Mouse (Mus musculus): ENCODE measurements around the gene Ramp1. TPM values are rescaled to one million over a fixed set of nuclear protein-coding genes. Genes with fewer than 3 reads are reported as not detected.
A peak's percentile ranks its signal among the peaks of the same experiment; 100 is the strongest.

The Ramp1 gene
- polyA plus RNA-seq, 1 experiment from 2014 or later = 1.5 TPM

DNA sequence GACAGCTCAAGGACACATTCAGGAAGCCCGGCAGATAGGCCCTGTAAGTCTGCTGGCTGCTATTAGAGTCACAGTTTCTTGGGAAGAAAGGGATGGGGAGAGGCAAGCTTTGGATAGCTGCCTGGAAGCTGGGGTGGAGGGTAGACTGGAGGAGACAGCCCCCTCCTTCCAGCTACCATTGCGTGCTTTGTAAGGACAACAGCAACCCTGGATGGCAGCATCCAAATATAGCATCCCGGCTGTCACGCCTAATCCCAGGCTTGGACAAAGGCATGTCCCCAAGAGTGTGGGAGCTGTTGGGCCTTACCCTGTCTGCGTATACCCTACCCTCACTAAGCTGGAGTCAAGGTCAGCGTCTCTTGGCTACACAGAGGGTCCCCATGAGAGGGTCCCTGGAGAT lies 29.7 kb downstream of the Ramp1 start:
- WGBS (ENCODE audit: missing documents) = 97% methylated on average over 6 of the region's 6 CpGs
- H3K79me2 ChIP-seq (ENCODE audit: inconsistent target) = no peaks in the 10 kb centered on the region
- H3K27ac ChIP-seq = no peak overlapping the region
- no peaks in the 10 kb centered on the region for H3K36me3 ChIP-seq (ENCODE audit: inconsistent target)
- no peak overlapping the region for H3K4me3 ChIP-seq (ENCODE audit: inconsistent target)

- Histone ChIP-seq H3K27ac (no peak overlapping the region), H3K36me3 (ENCODE audit: inconsistent target) (no peaks in the 10 kb centered on the region), H3K4me3 (ENCODE audit: inconsistent target) (no peak overlapping the region), H3K79me2 (ENCODE audit: inconsistent target) (no peaks in the 10 kb centered on the region)
- 83% methylated on average over 6 of the region's 6 CpGs for WGBS (ENCODE audit: missing documents)
Observed at GRCm38 (mm10) chr1:91209785-91210184, 30.2 kb downstream of the Ramp1 start.

- no peak overlapping the region for H3K27ac ChIP-seq
- no peaks in the 10 kb centered on the region for H3K79me2 ChIP-seq (ENCODE audit: inconsistent target)
- H3K4me3 ChIP-seq (ENCODE audit: inconsistent target) = no peak overlapping the region
- no peaks in the 10 kb centered on the region for H3K36me3 ChIP-seq (ENCODE audit: inconsistent target)
- WGBS (ENCODE audit: missing documents) = 82% methylated on average over 1 of the region's 1 CpGs
Observed at GRCm38 (mm10) chr1:91211099-91211498, 31.5 kb downstream of the Ramp1 start.

GRCm38 (mm10) chr1:91211591-91212008 lies 32.0 kb downstream of the Ramp1 start:
- WGBS (ENCODE audit: missing documents) = 89% methylated on average over 7 of the region's 7 CpGs
- H3K79me2 ChIP-seq (ENCODE audit: inconsistent target) = no peaks in the 10 kb centered on the region
- no peak overlapping the region for H3K27ac ChIP-seq
- H3K4me3 ChIP-seq (ENCODE audit: inconsistent target) = no peak overlapping the region
- H3K36me3 ChIP-seq (ENCODE audit: inconsistent target) = no peaks in the 10 kb centered on the region

GRCm38 (mm10) chr1:91215264-91215663 lies 35.6 kb downstream of the Ramp1 start:
- Histone ChIP-seq H3K27ac (no peak overlapping the region), H3K36me3 (ENCODE audit: inconsistent target) (no peaks in the 10 kb centered on the region), H3K4me3 (ENCODE audit: inconsistent target) (no peak overlapping the region), H3K79me2 (ENCODE audit: inconsistent target) (no peaks in the 10 kb centered on the region)
- WGBS (ENCODE audit: missing documents) = 100% methylated on average over 1 of the region's 1 CpGs

- H3K79me2 ChIP-seq (ENCODE audit: inconsistent target) = no peaks in the 10 kb centered on the region
- no peak overlapping the region for H3K4me3 ChIP-seq (ENCODE audit: inconsistent target)
- H3K27ac ChIP-seq = no peak overlapping the region
- 0% methylated on average over 1 of the region's 1 CpGs for WGBS (ENCODE audit: missing documents)
- H3K36me3 ChIP-seq (ENCODE audit: inconsistent target) = no peaks in the 10 kb centered on the region
Observed at GRCm38 (mm10) chr1:91215981-91216380, 36.4 kb downstream of the Ramp1 start.

GRCm38 (mm10) chr1:91216504-91217267 lies 37.1 kb downstream of the Ramp1 start:
- no peak overlapping the region for H3K27ac ChIP-seq
- no peak overlapping the region for H3K4me3 ChIP-seq (ENCODE audit: inconsistent target)
- WGBS (ENCODE audit: missing documents) = 18% methylated on average over 10 of the region's 10 CpGs
- H3K36me3 ChIP-seq (ENCODE audit: inconsistent target) = no peaks in the 10 kb centered on the region
- H3K79me2 ChIP-seq (ENCODE audit: inconsistent target) = no peaks in the 10 kb centered on the region

DNA sequence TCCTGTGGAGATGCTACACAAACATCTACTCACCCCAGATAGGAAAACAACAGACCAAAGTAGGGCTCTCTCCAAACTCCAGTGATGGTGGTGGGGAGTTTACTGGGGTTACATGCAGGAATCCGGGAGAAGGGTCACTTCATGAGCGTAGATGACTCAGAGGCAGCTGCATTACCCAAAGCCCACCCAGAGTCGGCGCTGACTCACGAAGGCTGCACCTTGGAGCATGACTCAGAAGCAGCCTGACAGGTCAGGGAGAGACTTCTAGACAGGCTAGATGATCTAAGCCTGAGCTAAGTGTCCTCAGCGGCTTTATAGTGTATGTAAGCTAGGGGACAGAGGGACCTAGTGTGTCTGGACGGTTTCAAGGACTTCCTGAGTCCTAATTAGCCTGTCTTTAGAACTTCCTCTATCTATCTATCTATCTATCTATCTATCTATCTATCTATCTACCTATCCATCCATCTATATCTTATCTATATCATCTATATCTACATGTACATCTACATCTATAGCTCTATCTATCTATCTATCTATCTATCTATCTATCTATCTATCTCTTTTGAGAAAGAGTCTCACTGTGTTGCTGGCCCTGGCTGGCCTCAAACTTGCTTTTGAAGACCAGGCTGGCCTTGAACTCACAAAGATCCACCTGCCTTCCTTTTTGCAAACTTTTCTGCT lies 40.2 kb downstream of the Ramp1 start:
- no peaks in the 10 kb centered on the region for H3K36me3 ChIP-seq (ENCODE audit: inconsistent target)
- no peaks in the 10 kb centered on the region for H3K79me2 ChIP-seq (ENCODE audit: inconsistent target)
- no peak overlapping the region for H3K4me3 ChIP-seq (ENCODE audit: inconsistent target)
- WGBS (ENCODE audit: missing documents) = 90% methylated on average over 7 of the region's 7 CpGs
- no peak overlapping the region for H3K27ac ChIP-seq

- no peaks in the 10 kb centered on the region for H3K79me2 ChIP-seq (ENCODE audit: inconsistent target)
- WGBS (ENCODE audit: missing documents) = 69% methylated on average over 3 of the region's 3 CpGs
- no peaks in the 10 kb centered on the region for H3K36me3 ChIP-seq (ENCODE audit: inconsistent target)
- no peak overlapping the region for H3K4me3 ChIP-seq (ENCODE audit: inconsistent target)
- no peak overlapping the region for H3K27ac ChIP-seq
Observed at GRCm38 (mm10) chr1:91220322-91220672, 40.7 kb downstream of the Ramp1 start.

DNA sequence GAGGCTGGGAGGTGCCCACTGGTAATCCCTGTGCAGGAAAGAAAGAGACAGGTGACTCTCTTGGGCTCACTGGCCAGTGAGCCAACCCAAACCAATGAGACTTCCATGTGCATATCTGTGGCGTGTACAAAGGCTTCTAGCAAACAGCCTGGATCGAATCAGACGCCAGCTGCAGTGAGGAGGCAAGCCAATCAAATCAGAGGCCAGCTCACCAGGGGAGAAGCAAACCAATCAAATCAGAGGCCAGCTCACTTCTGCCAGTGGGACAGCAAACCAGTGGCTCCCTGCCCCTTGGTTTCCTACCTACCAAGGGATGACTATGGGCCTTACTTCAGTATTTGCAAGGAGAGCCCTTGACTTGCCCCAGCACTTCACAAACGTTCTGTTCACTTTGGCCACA lies 46.9 kb downstream of the Ramp1 start:
- WGBS (ENCODE audit: missing documents) = 80% methylated on average over 4 of the region's 4 CpGs

GRCm38 (mm10) chr1:91227381-91228054 lies 47.9 kb downstream of the Ramp1 start:
- 84% methylated on average over 13 of the region's 15 CpGs for WGBS (ENCODE audit: missing documents)
- no peaks in the 10 kb centered on the region for H3K36me3 ChIP-seq (ENCODE audit: inconsistent target)
- H3K79me2 ChIP-seq (ENCODE audit: inconsistent target) = no peaks in the 10 kb centered on the region
- H3K4me3 ChIP-seq (ENCODE audit: inconsistent target) = no peak overlapping the region
- no peak overlapping the region for H3K27ac ChIP-seq

More for the DNA sequence above, 46.9 kb downstream of the Ramp1 start:
- Histone ChIP-seq H3K4me3 (ENCODE audit: inconsistent target) (no peak overlapping the region), H3K27ac (no peak overlapping the region), H3K79me2 (ENCODE audit: inconsistent target) (no peaks in the 10 kb centered on the region), H3K36me3 (ENCODE audit: inconsistent target) (no peaks in the 10 kb centered on the region)

- Histone ChIP-seq H3K4me3 (ENCODE audit: inconsistent target) (no peak overlapping the region), H3K79me2 (ENCODE audit: inconsistent target) (no peaks in the 10 kb centered on the region), H3K36me3 (ENCODE audit: inconsistent target) (no peaks in the 10 kb centered on the region), H3K27ac (no peak overlapping the region)
- WGBS (ENCODE audit: missing documents) = 17% methylated on average over 6 of the region's 6 CpGs
Observed at GRCm38 (mm10) chr1:91231142-91231541, 51.5 kb downstream of the Ramp1 start.

DNA sequence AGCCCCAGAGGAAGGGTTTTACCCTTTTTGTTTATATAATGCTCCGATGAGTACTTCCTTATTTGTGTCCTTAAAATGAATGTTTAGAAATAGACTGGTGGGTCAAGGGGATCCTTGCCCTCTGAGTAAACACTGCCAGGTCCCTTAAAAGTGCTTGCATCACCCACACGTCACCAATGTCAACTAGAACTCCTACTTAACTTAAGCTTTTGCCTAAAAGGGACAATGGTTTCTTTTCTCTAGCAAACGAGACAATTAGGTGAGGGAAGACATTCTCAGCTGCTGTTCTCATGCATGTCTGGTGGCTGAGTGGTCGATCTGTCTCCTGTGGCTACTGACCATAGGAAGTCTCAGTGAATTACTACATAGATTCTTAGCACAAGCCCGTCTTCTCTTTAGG lies 52.3 kb downstream of the Ramp1 start:
- Histone ChIP-seq H3K36me3 (ENCODE audit: inconsistent target) (no peaks in the 10 kb centered on the region), H3K4me3 (ENCODE audit: inconsistent target) (no peak overlapping the region), H3K79me2 (ENCODE audit: inconsistent target) (no peaks in the 10 kb centered on the region), H3K27ac (no peak overlapping the region)
- 25% methylated on average over 5 of the region's 5 CpGs for WGBS (ENCODE audit: missing documents)

DNA sequence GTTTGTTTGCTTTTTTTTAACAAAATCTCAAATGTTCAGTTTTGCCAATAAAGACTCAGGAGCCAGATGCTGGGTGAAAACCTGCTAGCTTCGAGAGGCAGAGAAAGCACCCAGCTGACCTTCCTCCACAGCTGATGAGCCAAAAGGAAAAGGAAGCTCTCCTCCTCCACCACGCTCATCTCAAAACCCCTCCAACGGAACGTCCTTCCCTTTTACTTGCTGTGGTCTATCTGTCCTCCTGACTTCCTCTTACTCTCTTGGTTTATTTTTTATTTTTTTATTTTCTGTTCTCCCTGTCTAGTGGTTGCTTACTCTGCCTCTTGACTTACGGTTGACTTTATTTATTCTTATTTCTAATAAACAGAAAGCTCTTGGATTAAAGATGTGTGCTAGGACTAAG lies 55.8 kb downstream of the Ramp1 start:
- no peaks in the 10 kb centered on the region for H3K36me3 ChIP-seq (ENCODE audit: inconsistent target)
- no peak overlapping the region for H3K4me3 ChIP-seq (ENCODE audit: inconsistent target)
- WGBS (ENCODE audit: missing documents) = 0% methylated on average over 5 of the region's 5 CpGs
- H3K27ac ChIP-seq = 0 out of 2 replicates have a peak overlapping the region, but pooled peaks have one; percentile 2
- no peaks in the 10 kb centered on the region for H3K79me2 ChIP-seq (ENCODE audit: inconsistent target)

DNA sequence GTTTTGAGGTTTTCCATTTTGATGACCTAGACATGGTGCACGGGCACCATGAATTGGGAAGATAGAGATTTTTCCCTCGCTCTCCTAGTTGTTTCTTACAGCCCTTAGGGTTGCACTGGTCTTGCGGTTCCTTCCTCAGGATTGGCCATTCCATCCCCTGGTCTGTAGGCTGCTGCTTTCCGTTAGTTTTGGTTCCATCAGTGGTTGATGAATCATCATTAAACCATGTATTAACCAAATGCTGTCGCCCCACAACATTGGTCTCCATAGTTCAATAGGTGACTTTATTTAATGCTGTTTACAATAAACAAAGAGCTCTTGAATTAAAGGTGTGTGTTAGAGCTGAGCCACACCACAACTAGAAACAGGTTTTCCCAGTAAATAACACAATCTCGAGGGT lies 58.1 kb downstream of the Ramp1 start:
- Histone ChIP-seq H3K27ac (no peak overlapping the region), H3K36me3 (ENCODE audit: inconsistent target) (no peaks in the 10 kb centered on the region)
- WGBS (ENCODE audit: missing documents) = 73% methylated on average over 6 of the region's 6 CpGs

More for the DNA sequence above, 58.1 kb downstream of the Ramp1 start:
- Histone ChIP-seq H3K79me2 (ENCODE audit: inconsistent target) (no peaks in the 10 kb centered on the region), H3K4me3 (ENCODE audit: inconsistent target) (no peak overlapping the region)

All from macrophage (primary cell).